Mouse (Mus musculus): ENCODE measurements around the gene Dcaf15. TPM values are rescaled to one million over a fixed set of nuclear protein-coding genes. Genes with fewer than 3 reads are reported as not detected.

Gene Dcaf15
- total RNA-seq (2023): 69.1 TPM

DNA sequence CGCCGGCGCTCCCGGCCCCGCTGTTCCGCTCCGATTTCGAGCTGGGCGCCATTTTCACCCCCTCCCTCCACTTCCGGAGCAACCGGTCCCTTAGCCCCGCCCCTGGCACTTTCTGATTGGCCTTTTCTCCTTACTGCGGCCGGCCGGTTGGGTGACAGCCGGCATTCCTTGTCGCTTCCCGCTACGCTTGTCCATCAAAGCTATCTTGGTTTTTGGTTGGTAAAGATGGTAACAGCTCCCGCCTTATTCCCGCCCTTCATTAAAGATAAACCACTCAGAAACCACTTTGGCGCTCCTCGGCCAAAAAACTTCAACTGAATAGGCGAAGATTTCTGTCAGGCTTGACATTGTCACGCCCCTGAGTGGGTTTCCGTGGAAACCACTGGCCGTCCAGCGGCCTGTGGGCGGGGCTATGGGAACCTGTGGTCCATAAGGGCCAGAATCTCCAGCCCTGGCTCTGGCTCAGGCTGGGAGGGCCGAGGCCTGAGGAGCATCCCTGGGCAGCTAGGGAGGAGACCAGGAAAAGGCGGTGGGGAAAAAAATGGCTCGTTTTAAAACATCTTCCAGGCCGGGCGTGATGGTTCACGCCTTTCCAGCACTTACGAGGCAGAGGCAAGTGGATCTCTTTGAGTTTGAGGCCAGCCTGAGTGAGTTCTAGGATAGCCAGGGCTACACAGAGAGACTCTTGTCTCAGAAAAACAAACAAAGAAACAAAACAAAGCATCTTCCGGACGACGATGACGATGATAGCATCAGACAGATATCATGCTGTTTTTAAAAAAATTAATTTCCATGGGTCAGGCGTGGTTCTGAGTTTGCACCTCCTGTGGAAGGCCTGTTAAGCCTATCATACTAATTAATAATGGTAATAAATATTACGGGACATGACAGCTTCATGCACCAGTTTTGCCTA, at the start of gene Dcaf15:
Gene Dcaf15, minus strand, starts transcription at position 72 of the 913 bp plus-strand sequence.

GRCm38 (mm10) chr8:84147769-84148530, 43.4 kb upstream of the Dcaf15 start, which contains the start of the genes Cc2d1a and 4930432K21Rik:
Gene Cc2d1a (minus strand): TSS chr8:84147936.
Gene 4930432K21Rik (plus strand): TSS chr8:84148025.

DNA sequence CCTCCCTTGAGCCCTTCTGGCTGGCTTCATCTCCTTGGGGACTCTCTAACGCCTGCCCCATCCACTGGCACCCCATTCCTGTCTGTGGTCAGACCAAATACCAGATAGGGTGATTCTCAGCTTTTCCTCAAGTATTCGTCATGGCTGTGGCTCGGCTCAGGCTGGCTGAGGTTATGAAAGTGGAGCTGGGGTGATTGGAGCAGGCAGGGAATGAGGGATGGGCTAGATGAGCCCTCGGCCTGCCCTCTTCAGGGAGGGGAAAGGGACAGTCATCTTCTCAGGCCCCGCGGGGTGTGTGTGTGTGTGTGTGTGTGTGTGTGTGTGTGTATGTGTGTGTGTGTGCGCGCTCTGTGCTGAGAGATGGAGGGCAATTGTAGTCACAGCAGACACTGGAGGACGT, 21.1 kb upstream of the Dcaf15 start, which contains the start of gene Podnl1:
Gene Podnl1, plus strand, starts transcription at position 334 of the 400 bp plus-strand sequence.

GRCm38 (mm10) chr8:84066291-84066930, 38.2 kb downstream of the Dcaf15 start, which contains the start of gene Rfx1:
Gene Rfx1 (plus strand): TSS chr8:84066834.

DNA sequence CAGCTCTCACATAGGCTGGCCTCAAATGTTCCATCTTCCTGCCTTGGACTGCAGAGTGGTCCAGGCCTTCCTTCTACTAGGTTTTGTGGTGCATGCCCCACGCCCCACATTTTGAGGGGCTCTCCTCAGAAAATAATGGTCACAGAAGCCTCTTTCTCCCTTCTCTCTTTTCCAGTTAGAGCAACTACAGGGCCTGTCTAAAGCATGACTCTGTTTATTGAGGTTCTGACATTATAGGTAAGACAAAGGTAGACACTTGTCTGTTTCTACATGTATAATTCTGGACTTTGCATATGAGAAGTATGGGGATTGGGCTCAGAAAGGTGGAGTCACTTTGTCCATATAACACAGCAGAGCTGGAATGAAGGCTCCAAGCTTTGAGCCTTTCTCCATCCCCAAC, 39.5 kb downstream of the Dcaf15 start, which contains the start of gene Gm10643:
Gene Gm10643, minus strand, starts transcription at position 101 of the 400 bp plus-strand sequence.

Other genes starting within 250 kb of the Dcaf15 start
- gene Adgrl1, start 204.7 kb downstream of the Dcaf15 start, total RNA-seq (2023): 70.9 TPM
- gene Gm10644, start 149.6 kb downstream of the Dcaf15 start, total RNA-seq (2023): 1.3 TPM
- 5.4 TPM for gene Asf1b, start 149.3 kb downstream of the Dcaf15 start, total RNA-seq (2023)
- 37.8 TPM for gene Prkaca, start 131.8 kb downstream of the Dcaf15 start, total RNA-seq (2023)
- 52.6 TPM for gene Samd1, start 107.1 kb downstream of the Dcaf15 start, total RNA-seq (2023)
- not detected for gene 1700067K01Rik, start 103.3 kb downstream of the Dcaf15 start, total RNA-seq (2023)
- not detected for gene 2210011C24Rik, start 92.6 kb downstream of the Dcaf15 start, total RNA-seq (2023)
- not detected for gene Palm3, start 83.3 kb downstream of the Dcaf15 start, total RNA-seq (2023)
- gene Il27ra, start 62.2 kb downstream of the Dcaf15 start, total RNA-seq (2023): 280 TPM
- 1.4 TPM for gene Rln3, start 59.8 kb downstream of the Dcaf15 start, total RNA-seq (2023)
- gene Gm10643, start 39.6 kb downstream of the Dcaf15 start, total RNA-seq (2023): 5.0 TPM
- 124 TPM for gene Rfx1, start 37.9 kb downstream of the Dcaf15 start, total RNA-seq (2023)
- gene Podnl1, start 21.2 kb upstream of the Dcaf15 start, total RNA-seq (2023): 3.8 TPM
- 32.5 TPM for gene Cc2d1a, start 43.2 kb upstream of the Dcaf15 start, total RNA-seq (2023)
- 2.4 TPM for gene 4930432K21Rik, start 43.3 kb upstream of the Dcaf15 start, total RNA-seq (2023)
- not detected for gene Nanos3, start 80.4 kb upstream of the Dcaf15 start, total RNA-seq (2023)
- 32.3 TPM for gene Zswim4, start 132.3 kb upstream of the Dcaf15 start, total RNA-seq (2023)
- gene D8Ertd738e, start 145.0 kb upstream of the Dcaf15 start, total RNA-seq (2023): 199 TPM
- gene Mri1, start 152.6 kb upstream of the Dcaf15 start, total RNA-seq (2023): 43.7 TPM
- 16.2 TPM for gene Ccdc130, start 165.6 kb upstream of the Dcaf15 start, total RNA-seq (2023)

Measured in CD4-positive naive resting alpha-beta T cell, adult 57 days (primary cell).